Comparison of ENCODE assay signal across 8 mouse cellular contexts in the genomic region with DNA sequence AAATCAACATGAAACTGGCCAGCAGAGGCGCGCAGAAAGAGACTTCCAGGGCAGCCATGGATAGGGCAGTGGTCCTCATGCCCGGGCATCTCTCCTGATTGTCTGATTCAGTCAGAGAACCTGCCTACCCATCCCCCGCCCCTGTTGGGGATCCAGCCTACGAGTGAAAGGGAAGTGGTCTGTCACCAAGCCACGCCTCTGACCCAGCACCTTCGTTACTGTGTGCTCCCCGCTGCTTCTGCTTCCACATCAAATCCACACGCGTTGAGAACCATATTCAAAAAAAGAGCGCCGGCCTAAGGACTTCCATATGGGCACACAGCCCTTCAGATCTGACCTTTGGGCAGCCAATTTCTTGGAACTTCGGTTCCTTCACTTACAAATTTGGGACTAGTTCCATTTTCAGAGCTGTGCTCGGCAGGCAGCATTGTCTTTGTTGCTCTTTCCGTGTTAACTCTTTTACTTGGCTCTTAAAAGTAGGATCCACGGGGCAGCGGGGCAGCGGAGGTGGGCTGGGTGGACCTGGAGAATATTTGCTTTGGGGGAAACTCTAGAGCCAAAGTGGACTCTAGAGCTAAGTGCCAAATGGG.
DNase-seq lines count a peak whose midpoint lies in the region; ATAC-seq and TF ChIP-seq lines count a peak whose summit lies in the region.

No protein-coding gene starts in this region.

- WGBS in lung, embryonic 14.5 days = 17% methylated on average over 18 of the region's 18 CpGs
- 11% methylated on average over 18 of the region's 18 CpGs for WGBS in hindbrain, embryonic 12.5 days
- WGBS in lung, embryonic 15.5 days = 25% methylated on average over 18 of the region's 18 CpGs
- 55% methylated on average over 18 of the region's 18 CpGs for WGBS in small intestine, adult 2 months

- H3K4me1 ChIP-seq in lung, embryonic 14.5 days (ENCODE audit: insufficient read depth) = peaks cover 10% of the 10 kb centered on the region; the same call in 1 of the 2 replicates
- peaks cover 20% of the 10 kb centered on the region for H3K4me1 ChIP-seq in hindbrain, embryonic 12.5 days
- H3K4me1 ChIP-seq in lung, embryonic 15.5 days = peaks cover 39% of the 10 kb centered on the region
- H3K4me1 ChIP-seq in small intestine, adult 2 months (ENCODE audit: control insufficient read depth, insufficient read depth, insufficient read length, low read length) = peaks cover 12% of the 10 kb centered on the region

- H3K27ac ChIP-seq in lung, embryonic 14.5 days (ENCODE audit: low read depth) = no peak overlapping the region
- H3K27ac ChIP-seq in hindbrain, embryonic 12.5 days = no peak overlapping the region
- peak overlapping the region; percentile 27; the same call in 1 of the 2 replicates for H3K27ac ChIP-seq in lung, embryonic 15.5 days
- peak overlapping the region; percentile 55 for H3K27ac ChIP-seq in small intestine, adult 2 months (ENCODE audit: insufficient read depth, low read depth, low read length)

- no peaks in the 10 kb centered on the region for H3K9me3 ChIP-seq in lung, embryonic 14.5 days (ENCODE audit: low read depth, low read length)
- no peaks in the 10 kb centered on the region for H3K9me3 ChIP-seq in hindbrain, embryonic 12.5 days (replicated peaks)
- no peaks in the 10 kb centered on the region for H3K9me3 ChIP-seq in lung, embryonic 15.5 days

- DNase-seq in lung, embryonic 14.5 days = peak; percentile 28
- no peak for DNase-seq in lung, postnatal 25 days (ENCODE audit: low spot score)
- DNase-seq in embryo, embryonic 9.5 days (ENCODE audit: extremely low spot score) = peak; percentile 39
- no peak for DNase-seq in gastrocnemius, adult 18-20 months (ENCODE audit: low spot score)

- TF ChIP-seq POLR2A in small intestine, adult 2 months (IDR thresholded peaks at IDR 0.05; ENCODE audit: low read depth, low read length) = no peak

- no peaks in the 10 kb centered on the region for H3K36me3 ChIP-seq in lung, embryonic 14.5 days (ENCODE audit: insufficient read depth)
- H3K36me3 ChIP-seq in hindbrain, embryonic 12.5 days = no peaks in the 10 kb centered on the region
- no peaks in the 10 kb centered on the region for H3K36me3 ChIP-seq in lung, embryonic 15.5 days
- no peaks in the 10 kb centered on the region for H3K36me3 ChIP-seq in small intestine, adult 2 months (ENCODE audit: control insufficient read depth, insufficient read depth, low read length)

- TF ChIP-seq CTCF in lung, embryonic 14.5 days (IDR thresholded peaks at IDR 0.05; ENCODE audit: low read depth) = no peak
- no peak for TF ChIP-seq CTCF in small intestine, adult 2 months (IDR thresholded peaks at IDR 0.05; ENCODE audit: extremely low read depth, insufficient read length, insufficient replicate concordance, low read depth, low read length)

- H3K4me3 ChIP-seq in lung, embryonic 14.5 days (ENCODE audit: low read depth, low read length) = no peak overlapping the region
- H3K4me3 ChIP-seq in hindbrain, embryonic 12.5 days = peak overlapping the region; percentile 11; the same call in 1 of the 2 replicates
- no peak overlapping the region for H3K4me3 ChIP-seq in lung, embryonic 15.5 days
- H3K4me3 ChIP-seq in small intestine, adult 2 months (ENCODE audit: low read depth, low read length) = peak overlapping the region; percentile 28

- no peak for ATAC-seq in lung, embryonic 14.5 days (ENCODE audit: insufficient read depth)
- no peak for ATAC-seq in hindbrain, embryonic 12.5 days (ENCODE audit: low FRiP score)
- no peak for ATAC-seq in lung, embryonic 15.5 days (ENCODE audit: borderline replicate concordance, extremely low read depth, low FRiP score, low TSS enrichment)
- no peak for ATAC-seq in erythroid progenitor cell, adult 5-6 weeks (replicated peaks; ENCODE audit: low FRiP score, poor library complexity, severe bottlenecking)

- H3K27me3 ChIP-seq in lung, embryonic 14.5 days (ENCODE audit: insufficient read depth, low read length) = no peaks in the 10 kb centered on the region
- H3K27me3 ChIP-seq in hindbrain, embryonic 12.5 days = no peaks in the 10 kb centered on the region
- H3K27me3 ChIP-seq in lung, embryonic 15.5 days = no peaks in the 10 kb centered on the region
- no peaks in the 10 kb centered on the region for H3K27me3 ChIP-seq in small intestine, adult 2 months (ENCODE audit: control insufficient read depth, insufficient read depth, low read length)

- no peak overlapping the region for H3K9ac ChIP-seq in lung, embryonic 14.5 days
- H3K9ac ChIP-seq in hindbrain, embryonic 12.5 days = no peak overlapping the region
- H3K9ac ChIP-seq in lung, embryonic 15.5 days = no peak overlapping the region

- peak overlapping the region; percentile 51 for H3K4me2 ChIP-seq in lung, embryonic 14.5 days
- peak overlapping the region; percentile 41 for H3K4me2 ChIP-seq in hindbrain, embryonic 12.5 days (replicated peaks)
- H3K4me2 ChIP-seq in lung, embryonic 15.5 days = peak overlapping the region; percentile 42

Comparison
In these comparisons a context has a peak if more than half of its experiments do, and no peak if none do; other contexts are left out.
1. DNase-seq: peak in lung, embryonic 14.5 days (single experiment) and embryo, embryonic 9.5 days (single experiment); none in lung, postnatal 25 days (single experiment) and gastrocnemius, adult 18-20 months (single experiment).
2. H3K27ac ChIP-seq: peak in lung, embryonic 15.5 days (single experiment) and small intestine, adult 2 months (single experiment); none in lung, embryonic 14.5 days (single experiment) and hindbrain, embryonic 12.5 days (single experiment).
3. H3K4me3 ChIP-seq: peak in hindbrain, embryonic 12.5 days (single experiment) and small intestine, adult 2 months (single experiment); none in lung, embryonic 14.5 days (single experiment) and lung, embryonic 15.5 days (single experiment).
4. Peak in every context shown above with its lines, with median percentiles within 50 percentile points of each other: H3K4me2 ChIP-seq.